Mouse (Mus musculus) testis, adult 2 months (tissue): Measurements from ENCODE around the gene Plekha7. TPM values are rescaled to one million over a fixed set of nuclear protein-coding genes. Genes with fewer than 3 reads are reported as not detected.

Experiments
- H3K27ac ChIP-seq: fragments of 200-500 bp; 2 replicates; pipeline ENCODE4 v1.5.1; 2012; ENCODE audit warnings: low read depth, low read length; ENCODE audit not compliant: control insufficient read depth, insufficient read depth
- H3K27me3 ChIP-seq: fragments of 200-500 bp; 2 replicates; pipeline ENCODE4 v1.6.1; 2012; ENCODE audit warnings: mild to moderate bottlenecking, low read length, moderate library complexity; ENCODE audit not compliant: control insufficient read depth, insufficient read depth
- H3K36me3 ChIP-seq: fragments of 200-500 bp; 2 replicates; pipeline ENCODE4 v1.6.1; 2012; ENCODE audit warnings: mild to moderate bottlenecking, low read length; ENCODE audit not compliant: control insufficient read depth, insufficient read depth
- H3K4me1 ChIP-seq: fragments of 200-500 bp; 2 replicates; pipeline ENCODE4 v1.6.1; 2012; ENCODE audit warnings: low read length; ENCODE audit not compliant: control insufficient read depth, insufficient read depth
- H3K4me3 ChIP-seq: fragments of 200-500 bp; 2 replicates; pipeline ENCODE4 v1.5.1; 2012; ENCODE audit warnings: low read depth, mild to moderate bottlenecking, low read length, moderate library complexity, mixed read lengths; ENCODE audit not compliant: control insufficient read depth
- CTCF ChIP-seq: fragments of 200-500 bp; IDR thresholded peaks from 2 replicates; pipeline ENCODE4 v1.5.1; 2012; ENCODE audit warnings: low read depth, mild to moderate bottlenecking, inconsistent platforms, low read length, moderate library complexity; ENCODE audit not compliant: control insufficient read depth, insufficient read depth, insufficient replicate concordance
- POLR2A ChIP-seq: fragments of 200-500 bp; IDR thresholded peaks from 2 replicates; pipeline ENCODE4 v1.6.1; 2012; ENCODE audit warnings: low read depth, mild to moderate bottlenecking, inconsistent platforms, low read length, moderate library complexity; ENCODE audit not compliant: control insufficient read depth
- polyA plus RNA-seq: library from polyadenylated mRNA; depleted of rRNA; stranded (reverse); fragments of >200 nt; gene quantifications from 2 replicates; pipeline ENCODE4 v1.2.3, GENCODE M21; 2012

Plekha7 gene
- polyA plus RNA-seq, 1 experiment = 6.0 TPM

DNA sequence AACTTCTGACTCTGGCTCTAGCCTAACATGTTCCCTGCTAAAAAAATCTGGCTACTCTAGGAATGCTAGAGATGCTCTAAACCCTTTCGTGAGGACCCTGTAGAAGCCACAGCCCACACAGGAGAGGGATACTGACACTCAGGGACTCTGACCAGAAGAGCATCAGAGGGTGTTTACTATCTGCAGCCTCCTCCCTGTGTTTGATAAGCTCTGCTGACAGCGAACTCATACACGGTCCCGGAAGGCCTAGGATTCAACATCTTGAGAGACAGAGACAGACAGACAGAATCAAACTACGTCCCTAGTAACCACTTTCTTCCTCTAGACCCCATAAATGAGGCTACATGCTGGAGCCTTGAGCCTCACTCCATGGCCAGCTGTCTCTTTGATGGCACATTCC lies 20.2 kb downstream of the Plekha7 start:
- Histone ChIP-seq H3K27ac (no peak overlapping the region), H3K4me3 (no peak overlapping the region), H3K4me1 (peaks cover 3% of the 10 kb centered on the region), H3K36me3 (no peaks in the 10 kb centered on the region), H3K27me3 (no peaks in the 10 kb centered on the region)
- TF ChIP-seq POLR2A (no peak), CTCF (no peak)

DNA sequence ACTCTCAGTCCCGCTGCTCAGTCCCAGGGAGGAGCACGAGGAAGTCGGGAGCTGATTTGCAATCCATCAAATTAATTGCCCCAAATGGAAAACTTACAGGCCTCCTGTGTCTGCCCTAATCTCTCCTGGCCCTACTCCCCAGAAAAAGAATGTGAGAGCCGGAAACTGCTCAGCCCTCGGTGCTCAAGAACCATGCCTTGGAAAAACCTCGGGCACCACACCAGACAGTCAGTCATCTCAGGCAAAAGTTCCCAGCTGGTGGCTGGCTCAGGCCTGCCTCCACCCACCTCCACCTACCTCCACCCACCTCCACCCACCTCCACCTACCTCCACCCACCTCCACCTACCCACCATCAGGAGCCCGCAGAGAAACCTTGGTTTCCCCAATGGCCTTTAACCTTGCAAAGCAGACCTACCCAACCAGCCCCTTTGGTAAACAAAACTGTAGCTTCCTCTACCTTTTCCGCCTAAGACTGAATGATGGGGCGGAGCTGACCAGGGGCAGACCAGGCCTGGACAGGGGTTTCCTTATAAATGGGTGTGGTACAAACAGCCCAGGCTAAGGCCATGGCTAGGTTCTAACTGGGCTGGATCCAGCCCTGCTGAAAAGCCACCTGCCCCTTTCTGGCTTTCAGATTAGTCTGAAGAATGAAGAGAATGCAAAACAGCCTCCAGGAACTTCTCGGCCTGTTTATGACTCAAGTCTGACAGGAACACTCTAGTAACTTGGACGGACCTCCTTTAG lies 21.4 kb downstream of the Plekha7 start:
- H3K27ac ChIP-seq = no peak overlapping the region
- H3K4me3 ChIP-seq = no peak overlapping the region
- no peaks in the 10 kb centered on the region for H3K27me3 ChIP-seq
- H3K4me1 ChIP-seq = peaks cover 9% of the 10 kb centered on the region
- H3K36me3 ChIP-seq = no peaks in the 10 kb centered on the region
- TF ChIP-seq CTCF = no peak
- TF ChIP-seq POLR2A = no peak

DNA sequence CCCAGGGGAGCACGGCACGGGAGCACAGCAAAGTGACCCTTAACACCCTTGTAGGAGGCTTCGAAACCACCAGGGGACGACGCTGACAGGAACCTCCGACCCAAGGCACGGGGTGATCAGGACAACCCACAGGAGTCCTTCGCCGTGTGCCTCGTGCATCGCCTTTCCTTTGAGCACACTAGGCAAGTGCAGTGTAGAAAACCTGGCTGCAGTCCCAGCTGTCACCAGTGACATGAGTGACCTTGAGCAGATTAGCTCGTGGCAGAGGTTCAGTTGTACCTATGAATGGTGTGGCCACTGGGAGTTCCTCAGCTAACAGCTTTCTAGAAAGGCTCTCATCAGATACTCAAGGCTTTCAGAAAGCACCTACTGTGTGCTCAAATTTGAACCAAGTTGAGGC lies 22.0 kb downstream of the Plekha7 start:
- TF ChIP-seq CTCF (no peak), POLR2A (no peak)

DNA sequence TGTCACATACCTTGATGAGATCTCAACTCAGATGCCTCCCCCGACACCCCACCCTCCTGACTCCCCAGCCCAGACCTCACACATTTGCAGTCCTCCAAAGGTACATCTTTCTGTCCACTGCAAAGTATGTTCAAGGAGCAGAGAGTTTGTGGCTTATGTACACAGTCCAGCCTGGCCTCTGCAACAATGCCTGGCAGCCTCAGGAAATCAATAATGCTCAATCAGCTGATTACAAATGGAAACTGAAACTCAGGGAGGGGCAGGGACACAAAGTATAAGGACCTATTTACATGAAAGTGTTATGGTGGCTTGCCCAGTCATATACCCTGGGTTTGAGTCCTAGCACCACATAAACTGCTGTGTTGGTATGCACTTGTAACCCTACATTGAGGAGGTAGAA lies 23.0 kb downstream of the Plekha7 start:
- TF ChIP-seq CTCF (no peak), POLR2A (no peak)
- Histone ChIP-seq H3K27me3 (no peaks in the 10 kb centered on the region), H3K27ac (no peak overlapping the region), H3K36me3 (no peaks in the 10 kb centered on the region), H3K4me1 (peaks cover 9% of the 10 kb centered on the region), H3K4me3 (no peak overlapping the region)

More for the DNA sequence above, 22.0 kb downstream of the Plekha7 start:
- no peak overlapping the region for H3K27ac ChIP-seq
- no peak overlapping the region for H3K4me3 ChIP-seq
- no peaks in the 10 kb centered on the region for H3K27me3 ChIP-seq
- H3K4me1 ChIP-seq = peaks cover 9% of the 10 kb centered on the region
- no peaks in the 10 kb centered on the region for H3K36me3 ChIP-seq

DNA sequence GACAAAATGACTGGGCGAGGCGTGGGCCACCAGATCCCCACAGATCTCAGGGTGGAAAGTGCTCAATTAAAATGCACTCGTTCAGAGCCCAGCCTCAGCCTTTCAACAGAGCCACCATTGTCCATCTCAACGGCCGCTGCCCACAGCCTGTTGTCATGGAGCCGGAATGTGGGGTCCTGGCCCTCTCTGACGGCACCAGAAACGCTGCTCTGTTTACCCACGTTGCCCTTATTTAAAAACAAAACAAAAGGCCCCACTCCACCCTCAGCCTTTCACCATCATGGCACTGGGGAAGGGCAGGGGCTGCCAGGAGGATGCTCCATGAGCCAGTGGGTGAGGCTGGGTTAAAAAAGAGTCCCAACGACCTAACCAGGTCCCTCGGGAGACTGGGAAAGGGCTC lies 25.4 kb downstream of the Plekha7 start:
- peaks cover 9% of the 10 kb centered on the region for H3K4me1 ChIP-seq
- no peaks in the 10 kb centered on the region for H3K27me3 ChIP-seq
- no peaks in the 10 kb centered on the region for H3K36me3 ChIP-seq
- H3K4me3 ChIP-seq = no peak overlapping the region
- no peak overlapping the region for H3K27ac ChIP-seq
- TF ChIP-seq POLR2A = no peak
- no peak for TF ChIP-seq CTCF

DNA sequence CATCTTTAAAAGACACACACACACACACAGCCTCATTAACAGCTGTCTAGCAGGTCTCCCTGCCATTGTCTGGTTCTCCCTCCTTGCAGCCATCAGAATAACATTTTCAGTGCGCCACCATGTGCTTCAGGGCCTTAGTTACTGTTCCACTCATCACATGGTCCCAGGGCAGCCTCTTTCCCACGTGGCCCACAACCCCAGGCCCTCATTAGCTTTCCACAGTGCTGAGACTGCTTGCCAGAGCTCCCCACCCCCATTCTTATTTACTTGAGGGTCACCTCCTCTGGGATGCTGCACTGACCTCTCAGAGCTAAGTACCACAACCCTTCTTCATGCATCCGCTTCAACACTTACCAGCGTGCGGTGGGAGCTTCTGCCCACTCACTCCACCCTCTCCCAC lies 28.1 kb downstream of the Plekha7 start:
- H3K4me1 ChIP-seq = peaks cover 7% of the 10 kb centered on the region
- H3K27ac ChIP-seq = no peak overlapping the region
- TF ChIP-seq CTCF (no peak), POLR2A (no peak)
- H3K36me3 ChIP-seq = no peaks in the 10 kb centered on the region
- H3K4me3 ChIP-seq = no peak overlapping the region
- no peaks in the 10 kb centered on the region for H3K27me3 ChIP-seq

DNA sequence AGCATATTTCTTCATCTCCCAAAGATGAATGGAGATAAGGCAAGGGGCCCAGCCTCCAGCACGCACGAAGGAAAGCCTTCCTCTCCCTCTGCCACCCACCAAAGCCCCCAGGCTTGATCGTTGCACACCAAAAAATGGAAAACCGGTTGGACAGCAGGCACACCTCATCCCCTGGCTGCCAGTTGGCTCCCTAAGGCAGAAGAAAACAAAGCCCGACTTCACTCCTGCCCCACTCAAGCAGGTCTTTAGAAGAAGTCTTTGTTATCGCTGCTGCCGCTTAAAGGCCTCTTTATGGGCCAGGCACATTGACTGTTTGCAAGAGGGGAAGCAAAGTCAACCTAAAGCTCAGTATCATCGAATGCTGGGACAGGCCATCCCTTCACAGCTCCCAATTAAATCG lies 29.9 kb downstream of the Plekha7 start:
- Histone ChIP-seq H3K4me1 (peaks cover 7% of the 10 kb centered on the region), H3K27me3 (no peaks in the 10 kb centered on the region), H3K36me3 (no peaks in the 10 kb centered on the region), H3K4me3 (no peak overlapping the region), H3K27ac (no peak overlapping the region)
- no peak for TF ChIP-seq CTCF
- TF ChIP-seq POLR2A = no peak

DNA sequence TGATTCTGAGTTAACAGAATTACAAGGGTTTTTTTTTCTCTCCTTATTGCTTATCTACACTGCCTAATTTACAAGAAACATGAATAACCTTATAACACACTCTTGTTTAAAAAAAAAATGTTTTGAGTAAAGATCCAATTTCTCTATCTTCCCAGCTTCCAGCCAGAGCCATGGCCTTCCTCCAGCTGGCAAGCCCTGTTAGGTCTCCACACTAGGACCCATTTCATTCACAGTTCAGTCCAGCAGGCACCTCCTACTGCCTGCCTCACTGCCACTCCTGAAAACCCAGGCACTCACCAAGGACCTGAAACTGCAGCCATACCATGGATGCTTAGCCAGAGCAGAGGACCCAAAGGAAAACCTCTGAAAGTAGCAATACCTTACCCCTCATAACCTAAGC lies 31.9 kb downstream of the Plekha7 start:
- H3K4me1 ChIP-seq = no peaks in the 10 kb centered on the region
- H3K4me3 ChIP-seq = no peak overlapping the region
- no peaks in the 10 kb centered on the region for H3K36me3 ChIP-seq
- H3K27me3 ChIP-seq = no peaks in the 10 kb centered on the region
- no peak overlapping the region for H3K27ac ChIP-seq
- TF ChIP-seq POLR2A = no peak
- TF ChIP-seq CTCF = no peak
